Mouse (Mus musculus): ENCODE measurements around the gene Nr4a1. TPM values are rescaled to one million over a fixed set of nuclear protein-coding genes. Genes with fewer than 3 reads are reported as not detected.

Gene Nr4a1
- polyA plus RNA-seq, 1 experiment from 2014 or later: 16.0 TPM

- H3K36me3 ChIP-seq: no peaks in the 10 kb centered on the region
- no peak for ATAC-seq (ENCODE audit: insufficient number of reproducible peaks, low FRiP score, low TSS enrichment, low read depth)
- H3K4me2 ChIP-seq (replicated peaks): no peak overlapping the region
- no peak overlapping the region for H3K4me3 ChIP-seq (replicated peaks)
- no peaks in the 10 kb centered on the region for H3K9me3 ChIP-seq (replicated peaks)
- no peak overlapping the region for H3K27ac ChIP-seq (replicated peaks)
- peaks cover 3% of the 10 kb centered on the region for H3K4me1 ChIP-seq
- 76% methylated on average over 4 of the region's 4 CpGs for WGBS
- H3K27me3 ChIP-seq: no peaks in the 10 kb centered on the region
- H3K9ac ChIP-seq: no peak overlapping the region
Measured at GRCm38 (mm10) chr15:101303830-101304229, 49.8 kb downstream of the Nr4a1 start.

- ATAC-seq (ENCODE audit: insufficient number of reproducible peaks, low FRiP score, low TSS enrichment, low read depth): no peak
- no peak overlapping the region for H3K4me3 ChIP-seq (replicated peaks)
- no peak overlapping the region for H3K4me2 ChIP-seq (replicated peaks)
- no peaks in the 10 kb centered on the region for H3K9me3 ChIP-seq (replicated peaks)
- H3K4me1 ChIP-seq: peaks cover 9% of the 10 kb centered on the region
- H3K9ac ChIP-seq: no peak overlapping the region
- WGBS: 94% methylated on average over 4 of the region's 4 CpGs
- no peaks in the 10 kb centered on the region for H3K36me3 ChIP-seq
- H3K27ac ChIP-seq (replicated peaks): no peak overlapping the region
- H3K27me3 ChIP-seq: no peaks in the 10 kb centered on the region
Measured at GRCm38 (mm10) chr15:101306459-101306858, 52.4 kb downstream of the Nr4a1 start.

GRCm38 (mm10) chr15:101308440-101309348, 54.6 kb downstream of the Nr4a1 start:
- 35% methylated on average over 13 of the region's 13 CpGs for WGBS
- Histone ChIP-seq H3K9me3 (replicated peaks) (no peaks in the 10 kb centered on the region), H3K27me3 (no peaks in the 10 kb centered on the region), H3K4me2 (replicated peaks) (no peak overlapping the region), H3K36me3 (no peaks in the 10 kb centered on the region), H3K9ac (no peak overlapping the region), H3K27ac (replicated peaks) (peak overlapping the region; percentile 39), H3K4me1 (peaks cover 9% of the 10 kb centered on the region), H3K4me3 (replicated peaks) (no peak overlapping the region)
- ATAC-seq (ENCODE audit: insufficient number of reproducible peaks, low FRiP score, low TSS enrichment, low read depth): no peak

DNA sequence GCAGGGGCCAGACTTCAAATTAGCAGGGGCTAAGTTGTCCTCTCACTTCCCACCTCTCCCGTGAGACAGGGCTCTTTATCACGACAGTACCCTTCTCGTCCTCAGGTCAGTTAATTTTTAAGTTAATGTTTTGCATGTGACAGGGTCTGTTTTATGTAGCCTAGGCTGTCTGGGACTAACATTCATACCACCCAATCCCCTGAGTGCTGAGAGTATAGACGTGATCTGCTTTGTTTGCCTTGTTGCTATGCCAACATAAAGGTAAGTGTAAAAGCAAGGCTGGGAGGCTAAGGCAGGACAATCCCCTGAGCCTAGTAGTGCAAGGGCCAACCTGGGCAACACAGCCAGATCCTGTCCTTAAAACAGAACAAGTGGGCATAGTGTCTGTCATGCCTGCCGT, 55.4 kb downstream of the Nr4a1 start:
- H3K27me3 ChIP-seq: no peaks in the 10 kb centered on the region
- ATAC-seq (ENCODE audit: insufficient number of reproducible peaks, low FRiP score, low TSS enrichment, low read depth): no peak

GRCm38 (mm10) chr15:101311087-101311770, 57.2 kb downstream of the Nr4a1 start:
- Histone ChIP-seq H3K36me3 (no peaks in the 10 kb centered on the region), H3K9me3 (replicated peaks) (no peaks in the 10 kb centered on the region), H3K4me1 (peaks cover 17% of the 10 kb centered on the region), H3K4me2 (replicated peaks) (no peak overlapping the region), H3K9ac (no peak overlapping the region), H3K27ac (replicated peaks) (no peak overlapping the region), H3K4me3 (replicated peaks) (no peak overlapping the region), H3K27me3 (no peaks in the 10 kb centered on the region)
- no peak for ATAC-seq (ENCODE audit: insufficient number of reproducible peaks, low FRiP score, low TSS enrichment, low read depth)
- 35% methylated on average over 13 of the region's 15 CpGs for WGBS

More for the DNA sequence above, 55.4 kb downstream of the Nr4a1 start:
- Histone ChIP-seq H3K36me3 (no peaks in the 10 kb centered on the region), H3K4me1 (peaks cover 9% of the 10 kb centered on the region), H3K27ac (replicated peaks) (no peak overlapping the region), H3K9ac (no peak overlapping the region), H3K9me3 (replicated peaks) (no peaks in the 10 kb centered on the region), H3K4me3 (replicated peaks) (no peak overlapping the region), H3K4me2 (replicated peaks) (no peak overlapping the region)
- 39% methylated on average over 5 of the region's 5 CpGs for WGBS

- WGBS: 81% methylated on average over 6 of the region's 6 CpGs
Measured at GRCm38 (mm10) chr15:101312006-101312405, 57.9 kb downstream of the Nr4a1 start.

GRCm38 (mm10) chr15:101315378-101315777, 61.3 kb downstream of the Nr4a1 start:
- Histone ChIP-seq H3K4me2 (replicated peaks) (peak overlapping the region; percentile 56), H3K4me3 (replicated peaks) (peak overlapping the region; percentile 43; the same call in 1 of the 2 replicates), H3K27me3 (no peaks in the 10 kb centered on the region)

More at GRCm38 (mm10) chr15:101312006-101312405, 57.9 kb downstream of the Nr4a1 start:
- no peak overlapping the region for H3K4me2 ChIP-seq (replicated peaks)
- no peak overlapping the region for H3K4me3 ChIP-seq (replicated peaks)
- H3K9ac ChIP-seq: no peak overlapping the region
- H3K27ac ChIP-seq (replicated peaks): no peak overlapping the region
- peaks cover 19% of the 10 kb centered on the region for H3K4me1 ChIP-seq
- no peaks in the 10 kb centered on the region for H3K27me3 ChIP-seq
- H3K9me3 ChIP-seq (replicated peaks): no peaks in the 10 kb centered on the region
- H3K36me3 ChIP-seq: no peaks in the 10 kb centered on the region
- no peak for ATAC-seq (ENCODE audit: insufficient number of reproducible peaks, low FRiP score, low TSS enrichment, low read depth)

GRCm38 (mm10) chr15:101315832-101316231, 61.8 kb downstream of the Nr4a1 start:
- Histone ChIP-seq H3K4me1 (0 out of 2 replicates have a peak, but pooled peaks cover 10% of the 10 kb centered on the region), H3K27me3 (no peaks in the 10 kb centered on the region), H3K4me2 (replicated peaks) (peak overlapping the region; percentile 56), H3K9ac (no peak overlapping the region), H3K9me3 (replicated peaks) (no peaks in the 10 kb centered on the region), H3K4me3 (replicated peaks) (peak overlapping the region; percentile 43), H3K27ac (replicated peaks) (no peak overlapping the region), H3K36me3 (no peaks in the 10 kb centered on the region)
- WGBS: 2% methylated on average over 11 of the region's 11 CpGs
- ATAC-seq (ENCODE audit: insufficient number of reproducible peaks, low FRiP score, low TSS enrichment, low read depth): peak; percentile 79

More at GRCm38 (mm10) chr15:101315378-101315777, 61.3 kb downstream of the Nr4a1 start:
- Histone ChIP-seq H3K36me3 (no peaks in the 10 kb centered on the region), H3K27ac (replicated peaks) (no peak overlapping the region), H3K9me3 (replicated peaks) (no peaks in the 10 kb centered on the region), H3K9ac (no peak overlapping the region), H3K4me1 (0 out of 2 replicates have a peak, but pooled peaks cover 10% of the 10 kb centered on the region)
- WGBS: 88% methylated on average over 4 of the region's 4 CpGs
- ATAC-seq (ENCODE audit: insufficient number of reproducible peaks, low FRiP score, low TSS enrichment, low read depth): no peak

- peak overlapping the region; percentile 43 for H3K4me3 ChIP-seq (replicated peaks)
- peak overlapping the region; percentile 56 for H3K4me2 ChIP-seq (replicated peaks)
- 0 out of 2 replicates have a peak, but pooled peaks cover 10% of the 10 kb centered on the region for H3K4me1 ChIP-seq
- H3K36me3 ChIP-seq: no peaks in the 10 kb centered on the region
- no peak for ATAC-seq (ENCODE audit: insufficient number of reproducible peaks, low FRiP score, low TSS enrichment, low read depth)
- no peak overlapping the region for H3K9ac ChIP-seq
- 59% methylated on average over 13 of the region's 13 CpGs for WGBS
- H3K27me3 ChIP-seq: no peaks in the 10 kb centered on the region
- H3K9me3 ChIP-seq (replicated peaks): no peaks in the 10 kb centered on the region
- no peak overlapping the region for H3K27ac ChIP-seq (replicated peaks)
Measured at GRCm38 (mm10) chr15:101316279-101316912, 62.3 kb downstream of the Nr4a1 start.

GRCm38 (mm10) chr15:101316913-101317813, 63.1 kb downstream of the Nr4a1 start:
- no peak overlapping the region for H3K4me3 ChIP-seq (replicated peaks)
- no peaks in the 10 kb centered on the region for H3K36me3 ChIP-seq
- 0 out of 2 replicates have a peak, but pooled peaks cover 10% of the 10 kb centered on the region for H3K4me1 ChIP-seq
- H3K9me3 ChIP-seq (replicated peaks): no peaks in the 10 kb centered on the region
- no peak overlapping the region for H3K27ac ChIP-seq (replicated peaks)
- no peak for ATAC-seq (ENCODE audit: insufficient number of reproducible peaks, low FRiP score, low TSS enrichment, low read depth)
- H3K4me2 ChIP-seq (replicated peaks): no peak overlapping the region
- no peak overlapping the region for H3K9ac ChIP-seq
- H3K27me3 ChIP-seq: no peaks in the 10 kb centered on the region
- WGBS: 77% methylated on average over 18 of the region's 18 CpGs
